Comparison of ENCODE assay signal across 17 mouse cellular contexts in genomic region chr2:21632136-21632535, GRCm38 (mm10).
A peak's percentile ranks its signal among the peaks of the same experiment; 100 is the strongest.
DNase-seq lines count a peak whose midpoint lies in the region; ATAC-seq lines count a peak whose summit lies in the region.
"Had no signal": no experiment of that assay in that cellular context is flagged by ENCODE, and none has a peak within 500 bp of the region (broad histone marks: within the 10 kb centered on the region; RNA-seq: fewer than 3 reads in every experiment).

No protein-coding gene starts in this region.

- H3K4me1 ChIP-seq in hindbrain, embryonic 11.5 days (replicated peaks; ENCODE audit: control insufficient read depth, insufficient read depth, low read length): no peaks in the 10 kb centered on the region
- H3K4me1 ChIP-seq: embryonic facial prominence, embryonic 13.5 days; heart, embryonic 12.5 days; hindbrain, embryonic 10.5 days; hindbrain, embryonic 15.5 days had no signal

- no peaks in the 10 kb centered on the region for H3K36me3 ChIP-seq in hindbrain, embryonic 11.5 days (ENCODE audit: control insufficient read depth, insufficient read depth, low read length)
- H3K36me3 ChIP-seq: embryonic facial prominence, embryonic 13.5 days; heart, embryonic 12.5 days; hindbrain, embryonic 10.5 days; hindbrain, embryonic 15.5 days had no signal

- no peak for DNase-seq in cerebellum, postnatal 4 days (ENCODE audit: low spot score in 2 of 2)
- peak; percentile 71 for DNase-seq in cerebellum, adult 9-10 months
- peak; percentile 51 to 63 for DNase-seq in cerebellum, postnatal 25 days
- DNase-seq in B cell, adult 2 months: no peak
- DNase-seq in hindbrain, embryonic 11.5 days (ENCODE audit: low spot score): no peak
- no peak for DNase-seq in kidney, postnatal 14 days
- DNase-seq: adrenal gland, postnatal 10 days; gastrocnemius, adult 2 months; gastrocnemius, postnatal 25 days; kidney, adult 8-10 months had no signal

- no peak overlapping the region for H3K9ac ChIP-seq in hindbrain, embryonic 11.5 days (ENCODE audit: low read depth, low read length)
- H3K9ac ChIP-seq: embryonic facial prominence, embryonic 13.5 days; heart, embryonic 12.5 days; hindbrain, embryonic 15.5 days had no signal

- H3K9me3 ChIP-seq in hindbrain, embryonic 11.5 days (ENCODE audit: control insufficient read depth, low read length): no peaks in the 10 kb centered on the region
- H3K9me3 ChIP-seq: embryonic facial prominence, embryonic 13.5 days; heart, embryonic 12.5 days; hindbrain, embryonic 10.5 days; hindbrain, embryonic 15.5 days had no signal

- 90% methylated on average over 1 of the region's 1 CpGs for WGBS in hindbrain, embryonic 11.5 days

- H3K4me3 ChIP-seq in hindbrain, embryonic 11.5 days (ENCODE audit: low read depth, low read length): no peak overlapping the region
- H3K4me3 ChIP-seq: embryonic facial prominence, embryonic 13.5 days; gastrocnemius, adult 2 months; heart, embryonic 12.5 days; hindbrain, embryonic 10.5 days; hindbrain, embryonic 15.5 days had no signal

- no peak overlapping the region for H3K27ac ChIP-seq in hindbrain, embryonic 11.5 days (ENCODE audit: low read depth, low read length)
- H3K27ac ChIP-seq: embryonic facial prominence, embryonic 13.5 days; gastrocnemius, adult 2 months; hindbrain, embryonic 10.5 days; hindbrain, embryonic 15.5 days had no signal

- H3K4me2 ChIP-seq in hindbrain, embryonic 11.5 days (replicated peaks; ENCODE audit: low read depth, low read length): no peak overlapping the region
- H3K4me2 ChIP-seq: embryonic facial prominence, embryonic 13.5 days; heart, embryonic 12.5 days; hindbrain, embryonic 15.5 days had no signal

- H3K27me3 ChIP-seq in hindbrain, embryonic 11.5 days (ENCODE audit: control insufficient read depth, insufficient read depth, low read length): no peaks in the 10 kb centered on the region
- H3K27me3 ChIP-seq: embryonic facial prominence, embryonic 13.5 days; heart, embryonic 12.5 days; hindbrain, embryonic 15.5 days had no signal

- ATAC-seq in cerebellum, adult (ENCODE audit: insufficient number of reproducible peaks, low FRiP score, low TSS enrichment): peak; percentile 90
- ATAC-seq in hindbrain, embryonic 11.5 days (ENCODE audit: low FRiP score): no peak
- ATAC-seq: forebrain, embryonic 14.5 days; intestine, postnatal 0 days had no signal

Comparison
In these comparisons a context has a peak if more than half of its experiments do, and no peak if none do; other contexts are left out.
1. DNase-seq: peak in cerebellum, adult 9-10 months (single experiment) and cerebellum, postnatal 25 days (2 of 2); none in cerebellum, postnatal 4 days (0 of 2), B cell, adult 2 months (0 of 2), hindbrain, embryonic 11.5 days (single experiment) and kidney, postnatal 14 days (single experiment).